Mouse (Mus musculus): ENCODE measurements at regions not wholly inside any gene's neighbourhood (a gene's known extent, or its start where the extent isn't known, plus 50 kb on each side); places are given as distances from the start of the nearest gene placed in this dataset.
A peak's percentile ranks its signal among the peaks of the same experiment; 100 is the strongest.

- no peak for DNase-seq
These were observed 639.8 kb upstream of the Vstm2b start for GRCm38 (mm10) chr7:40258377-40258739.

- peak; percentile 26 for DNase-seq
These were observed 624.6 kb upstream of the Vstm2b start for GRCm38 (mm10) chr7:40273459-40274072.

- DNase-seq: no peak
These were observed 623.0 kb upstream of the Vstm2b start for GRCm38 (mm10) chr7:40275078-40275477.

GRCm38 (mm10) chr7:40275658-40276057 is 622.5 kb upstream of the Vstm2b start:
- no peak for DNase-seq

- no peak for DNase-seq
These were observed 622.0 kb upstream of the Vstm2b start for GRCm38 (mm10) chr7:40276116-40276515.

- no peak for DNase-seq
These were observed 608.0 kb upstream of the Vstm2b start for GRCm38 (mm10) chr7:40290166-40290565.

- no peak for DNase-seq
These were observed 587.6 kb upstream of the Vstm2b start for GRCm38 (mm10) chr7:40310558-40310957.

GRCm38 (mm10) chr7:40321171-40321570 is 577.0 kb upstream of the Vstm2b start:
- DNase-seq: no peak

- no peak for DNase-seq
These were observed 572.9 kb upstream of the Vstm2b start for GRCm38 (mm10) chr7:40325188-40325705.

GRCm38 (mm10) chr7:40332455-40332854 is 565.7 kb upstream of the Vstm2b start:
- DNase-seq: no peak

- no peak for DNase-seq
These were observed 545.8 kb upstream of the Vstm2b start for GRCm38 (mm10) chr7:40352306-40352705.

- DNase-seq: no peak
These were observed 535.4 kb upstream of the Vstm2b start for GRCm38 (mm10) chr7:40362719-40363118.

- DNase-seq: no peak
These were observed 525.4 kb upstream of the Vstm2b start for GRCm38 (mm10) chr7:40372713-40373112.

GRCm38 (mm10) chr7:40377839-40378238 is 520.3 kb upstream of the Vstm2b start:
- no peak for DNase-seq

GRCm38 (mm10) chr7:40381244-40381643 is 516.9 kb upstream of the Vstm2b start:
- DNase-seq: no peak

GRCm38 (mm10) chr7:40388152-40388551 is 510.0 kb upstream of the Vstm2b start:
- DNase-seq: no peak

- no peak for DNase-seq
These were observed 508.3 kb upstream of the Vstm2b start for GRCm38 (mm10) chr7:40389795-40390194.

GRCm38 (mm10) chr7:40390927-40391326 is 507.2 kb upstream of the Vstm2b start:
- DNase-seq: no peak

GRCm38 (mm10) chr7:40391626-40392025 is 506.5 kb upstream of the Vstm2b start:
- no peak for DNase-seq

GRCm38 (mm10) chr7:40392207-40392606 is 505.9 kb upstream of the Vstm2b start:
- DNase-seq: no peak

- DNase-seq: no peak
These were observed 505.4 kb upstream of the Vstm2b start for GRCm38 (mm10) chr7:40392699-40393098.

GRCm38 (mm10) chr7:40398266-40398665 is 499.9 kb upstream of the Vstm2b start:
- DNase-seq: no peak

- no peak for DNase-seq
These were observed 478.8 kb upstream of the Vstm2b start for GRCm38 (mm10) chr7:40419332-40419731.

- peak; percentile 5 for DNase-seq
These were observed 476.0 kb upstream of the Vstm2b start for GRCm38 (mm10) chr7:40422125-40422524.

GRCm38 (mm10) chr7:40429416-40429815 is 468.7 kb upstream of the Vstm2b start:
- no peak for DNase-seq
